Mouse (Mus musculus) embryonic facial prominence, embryonic 11.5 days (tissue): ENCODE measurements at regions not wholly inside any gene's neighbourhood (a gene's known extent, or its start where the extent isn't known, plus 50 kb on each side); places are given as distances from the start of the nearest gene placed in this dataset.
A peak's percentile ranks its signal among the peaks of the same experiment; 100 is the strongest.

Experiments used
- ATAC-seq: fragments of 200-750 bp; cut with Nextera tagmentation; replicated peaks from 2 replicates; pipeline ENCODE4 v1.8.0; 2017; ENCODE audit warnings: low read depth; ENCODE audit not compliant: insufficient number of reproducible peaks, low FRiP score, low TSS enrichment
- DNase-seq: peaks from one replicate; pipeline ENCODE4 v3.0.0-alpha.2; 2015; ENCODE audit warnings: low spot score
- H3K27ac ChIP-seq: fragments of 300-500 bp; sonication (generic); replicated peaks from 2 replicates; pipeline ENCODE4 v1.5.1; 2014; ENCODE audit warnings: mild to moderate bottlenecking, low read depth, low read length, control low read depth
- H3K27me3 ChIP-seq: fragments of 300-500 bp; sonication (generic); 2 replicates; pipeline ENCODE4 v1.6.1; 2014; ENCODE audit warnings: mild to moderate bottlenecking, low read length, moderate library complexity, mixed read lengths; ENCODE audit not compliant: control insufficient read depth, insufficient read depth
- H3K36me3 ChIP-seq: fragments of 300-500 bp; sonication (generic); replicated peaks from 2 replicates; pipeline ENCODE4 v1.6.1; 2014; ENCODE audit warnings: low read depth, mild to moderate bottlenecking, low read length, moderate library complexity, mixed read lengths; ENCODE audit not compliant: control insufficient read depth, insufficient read depth
- H3K4me1 ChIP-seq: fragments of 300-500 bp; sonication (generic); 2 replicates; pipeline ENCODE4 v1.6.1; 2014; ENCODE audit warnings: low read length, mixed read lengths; ENCODE audit not compliant: control insufficient read depth, insufficient read depth
- H3K4me2 ChIP-seq: fragments of 300-500 bp; sonication (generic); 2 replicates; pipeline ENCODE4 v1.6.1; 2014; ENCODE audit warnings: low read depth, mild to moderate bottlenecking, control low read depth, low read length, moderate library complexity
- H3K4me3 ChIP-seq: fragments of 300-500 bp; sonication (generic); 2 replicates; pipeline ENCODE4 v1.5.1; 2014; ENCODE audit warnings: low read depth, low read length, control low read depth
- H3K9ac ChIP-seq: fragments of 300-500 bp; sonication (generic); replicated peaks from 2 replicates; pipeline ENCODE4 v1.6.1; 2014; ENCODE audit warnings: mild to moderate bottlenecking, control low read depth, low read length
- H3K9me3 ChIP-seq: fragments of 300-500 bp; sonication (generic); replicated peaks from 2 replicates; pipeline ENCODE4 v1.6.1; 2016; ENCODE audit warnings: mild to moderate bottlenecking, low read length, inconsistent platforms, mixed read lengths; ENCODE audit not compliant: control insufficient read depth
- WGBS: fragments of 180-500 bp; shearing (Covaris S2); extraction: QIAGEN DNeasy Blood & Tissue Kit; methylation state at CpG from one replicate; pipeline ENCODE4 v1.1.7; 2014; 5-methylcytosine and 5-hydroxymethylcytosine counted together

GRCm38 (mm10) chr5:46150825-46151224 lies 293.4 kb upstream of the Lcorl start:
- H3K4me2 ChIP-seq, result no peak overlapping the region
- no peaks in the 10 kb centered on the region for H3K36me3 ChIP-seq
- H3K4me1 ChIP-seq, result no peaks in the 10 kb centered on the region
- 18% methylated on average over 6 of the region's 6 CpGs for WGBS
- H3K9ac ChIP-seq, result no peak overlapping the region
- no peaks in the 10 kb centered on the region for H3K9me3 ChIP-seq
- H3K27me3 ChIP-seq, result no peaks in the 10 kb centered on the region
- peak; percentile 70 for ATAC-seq
- H3K4me3 ChIP-seq, result no peak overlapping the region
- H3K27ac ChIP-seq, result no peak overlapping the region
- peak; percentile 24 for DNase-seq

GRCm38 (mm10) chr5:46149851-46150615 lies 292.6 kb upstream of the Lcorl start:
- Histone ChIP-seq H3K9me3 (no peaks in the 10 kb centered on the region), H3K4me2 (no peak overlapping the region), H3K27ac (no peak overlapping the region), H3K27me3 (no peaks in the 10 kb centered on the region), H3K36me3 (no peaks in the 10 kb centered on the region), H3K4me3 (no peak overlapping the region), H3K9ac (no peak overlapping the region), H3K4me1 (no peaks in the 10 kb centered on the region)
- WGBS, result 34% methylated on average over 6 of the region's 6 CpGs
- ATAC-seq (no peak), DNase-seq (no peak)

- no peaks in the 10 kb centered on the region for H3K36me3 ChIP-seq
- H3K27ac ChIP-seq, result no peak overlapping the region
- no peak overlapping the region for H3K4me2 ChIP-seq
- no peak for ATAC-seq
- H3K27me3 ChIP-seq, result no peaks in the 10 kb centered on the region
- H3K9ac ChIP-seq, result no peak overlapping the region
- no peaks in the 10 kb centered on the region for H3K4me1 ChIP-seq
- H3K4me3 ChIP-seq, result no peak overlapping the region
- DNase-seq, result no peak
- no peaks in the 10 kb centered on the region for H3K9me3 ChIP-seq
- 73% methylated on average over 2 of the region's 2 CpGs for WGBS
Observed at GRCm38 (mm10) chr5:46139024-46139423, 281.6 kb upstream of the Lcorl start.

GRCm38 (mm10) chr5:46137695-46138094 lies 280.3 kb upstream of the Lcorl start:
- H3K9ac ChIP-seq, result no peak overlapping the region
- H3K36me3 ChIP-seq, result no peaks in the 10 kb centered on the region
- no peaks in the 10 kb centered on the region for H3K27me3 ChIP-seq
- DNase-seq (peak; percentile 10), ATAC-seq (no peak)
- no peak overlapping the region for H3K4me3 ChIP-seq
- no peak overlapping the region for H3K27ac ChIP-seq
- H3K4me2 ChIP-seq, result no peak overlapping the region
- no peaks in the 10 kb centered on the region for H3K9me3 ChIP-seq
- 65% methylated on average over 3 of the region's 3 CpGs for WGBS
- no peaks in the 10 kb centered on the region for H3K4me1 ChIP-seq

GRCm38 (mm10) chr5:46108020-46108419 lies 250.6 kb upstream of the Lcorl start:
- H3K4me2 ChIP-seq, result no peak overlapping the region
- WGBS, result 72% methylated on average over 4 of the region's 4 CpGs
- no peaks in the 10 kb centered on the region for H3K9me3 ChIP-seq

GRCm38 (mm10) chr5:46103350-46103749 lies 245.9 kb upstream of the Lcorl start:
- WGBS, result 80% methylated on average over 4 of the region's 4 CpGs
- H3K9me3 ChIP-seq, result no peaks in the 10 kb centered on the region
- no peaks in the 10 kb centered on the region for H3K36me3 ChIP-seq
- H3K4me1 ChIP-seq, result no peaks in the 10 kb centered on the region
- ATAC-seq (no peak), DNase-seq (no peak)
- no peak overlapping the region for H3K4me3 ChIP-seq
- H3K27me3 ChIP-seq, result no peaks in the 10 kb centered on the region
- no peak overlapping the region for H3K4me2 ChIP-seq
- no peak overlapping the region for H3K9ac ChIP-seq
- no peak overlapping the region for H3K27ac ChIP-seq

More at GRCm38 (mm10) chr5:46108020-46108419, 250.6 kb upstream of the Lcorl start:
- DNase-seq (no peak), ATAC-seq (no peak)
- Histone ChIP-seq H3K27me3 (no peaks in the 10 kb centered on the region), H3K9ac (no peak overlapping the region), H3K27ac (no peak overlapping the region), H3K36me3 (no peaks in the 10 kb centered on the region), H3K4me1 (no peaks in the 10 kb centered on the region), H3K4me3 (no peak overlapping the region)

GRCm38 (mm10) chr5:46092549-46092948 lies 235.1 kb upstream of the Lcorl start:
- H3K4me2 ChIP-seq, result no peak overlapping the region
- ATAC-seq (no peak), DNase-seq (no peak)
- H3K4me3 ChIP-seq, result no peak overlapping the region
- WGBS, result 83% methylated on average over 5 of the region's 5 CpGs
- no peak overlapping the region for H3K9ac ChIP-seq
- no peaks in the 10 kb centered on the region for H3K4me1 ChIP-seq
- H3K27me3 ChIP-seq, result no peaks in the 10 kb centered on the region
- no peaks in the 10 kb centered on the region for H3K9me3 ChIP-seq
- H3K27ac ChIP-seq, result no peak overlapping the region
- no peaks in the 10 kb centered on the region for H3K36me3 ChIP-seq

GRCm38 (mm10) chr5:46086885-46087284 lies 229.5 kb upstream of the Lcorl start:
- Histone ChIP-seq H3K27ac (no peak overlapping the region), H3K4me1 (no peaks in the 10 kb centered on the region)
- no peak for ATAC-seq

More at GRCm38 (mm10) chr5:46086885-46087284, 229.5 kb upstream of the Lcorl start:
- no peaks in the 10 kb centered on the region for H3K9me3 ChIP-seq
- no peak for DNase-seq
- H3K36me3 ChIP-seq, result no peaks in the 10 kb centered on the region
- 74% methylated on average over 1 of the region's 1 CpGs for WGBS
- H3K27me3 ChIP-seq, result no peaks in the 10 kb centered on the region
- no peak overlapping the region for H3K4me3 ChIP-seq
- no peak overlapping the region for H3K9ac ChIP-seq
- no peak overlapping the region for H3K4me2 ChIP-seq
